Mouse (Mus musculus): Measurements from ENCODE around the gene Tlr5. TPM values are rescaled to one million over a fixed set of nuclear protein-coding genes. Genes with fewer than 3 reads are reported as not detected.

Gene Tlr5
- total and polyA plus RNA-seq, 3 experiments = not detected

DNA sequence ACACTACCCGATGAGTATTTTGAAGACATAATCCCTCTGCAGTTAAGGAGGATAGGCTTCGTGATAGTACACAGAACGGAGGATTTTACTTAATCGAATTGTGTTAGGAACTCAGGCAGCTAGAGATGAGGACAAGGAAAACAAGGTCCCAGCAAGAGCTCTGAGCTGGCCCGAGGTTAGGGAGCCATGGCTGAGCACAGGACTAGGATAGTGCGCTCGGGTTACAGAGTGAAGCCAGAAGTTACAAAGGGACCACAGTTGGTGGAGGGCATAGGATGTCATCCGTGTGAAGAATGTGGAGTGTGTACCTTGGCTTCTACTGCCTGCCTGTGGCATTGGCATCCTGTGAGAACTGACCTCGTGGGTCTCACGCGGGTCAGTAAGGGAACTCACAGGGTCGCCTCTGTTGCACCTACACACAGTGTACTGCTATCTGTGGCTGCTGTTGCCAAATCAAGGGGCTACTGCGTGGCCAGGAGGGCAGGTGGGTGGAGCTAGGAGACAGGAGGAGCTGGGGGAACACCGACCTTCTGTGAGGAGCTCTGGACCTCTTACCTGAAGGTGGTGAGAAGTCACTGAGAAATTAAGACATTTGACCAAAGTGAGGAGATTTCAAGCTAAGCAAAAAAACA, 29.0 kb downstream of the Tlr5 start:
- no peaks in the 10 kb centered on the region for H3K36me3 ChIP-seq (replicated peaks in 1 of 2; ENCODE audit: control insufficient read depth in 1 of 2, insufficient read depth in 1 of 2, low read length in 1 of 2)
- in situ Hi-C loops (cut with MboI; ENCODE audit: low pct_ligation_motif_present, low pct_unique_long_range_greater_than_20kb, low sequenced_read_pairs) (no loop called here), dilution Hi-C loops (cut with MboI; ENCODE audit: extremely low pct_ligation_motif_present, extremely low pct_unique_long_range_greater_than_20kb, low sequenced_read_pairs) (no loop called here)
- H3K4me2 ChIP-seq (ENCODE audit: insufficient read depth, low read depth, poor library complexity, severe bottlenecking) = peak overlapping the region; percentile 62; the same call in 1 of the 2 replicates
- no peak overlapping the region for H3K27ac ChIP-seq (ENCODE audit: insufficient read depth, low read depth)
- DNase-seq (ENCODE audit: extremely low read depth) = no peak
- no peak overlapping the region for H3K9ac ChIP-seq (ENCODE audit: insufficient read depth, low read depth)
- TF ChIP-seq PAX5 (IDR thresholded peaks at IDR 0.05; ENCODE audit: low read length) = no peak
- TF ChIP-seq RCOR1 (conservative IDR thresholded peaks at IDR 0.05; ENCODE audit: low read depth, low read length) = no peak
- no peak for TF ChIP-seq CHD2 (IDR thresholded peaks at IDR 0.05; ENCODE audit: low read length)
- TF ChIP-seq USF2 (conservative IDR thresholded peaks at IDR 0.05; ENCODE audit: low read depth, low read length) = no peak
- TF ChIP-seq USF1 (IDR thresholded peaks at IDR 0.05; ENCODE audit: low read depth, low read length) = no peak
- TF ChIP-seq RAD21 (IDR thresholded peaks at IDR 0.05; ENCODE audit: low read depth, low read length) = no peak
- TF ChIP-seq HCFC1 (IDR thresholded peaks at IDR 0.05; ENCODE audit: low read depth, low read length) = no peak
- TF ChIP-seq ZKSCAN1 (IDR thresholded peaks at IDR 0.05; ENCODE audit: borderline replicate concordance, low read depth, low read length) = no peak
- no peak for TF ChIP-seq TCF12 (IDR thresholded peaks at IDR 0.05; ENCODE audit: low read depth, low read length)
- TF ChIP-seq KAT2A (IDR thresholded peaks at IDR 0.05; ENCODE audit: insufficient replicate concordance, low read length) = no peak
- TF ChIP-seq NELFE (IDR thresholded peaks at IDR 0.05; ENCODE audit: low read depth, low read length) = no peak
- TF ChIP-seq IRF4 (IDR thresholded peaks at IDR 0.05; ENCODE audit: low read depth, low read length) = no peak
- no peak for TF ChIP-seq BHLHE40 (IDR thresholded peaks at IDR 0.05; ENCODE audit: low read depth, low read length)
- no peak for TF ChIP-seq MAX (IDR thresholded peaks at IDR 0.05; ENCODE audit: low read length)
- no peak for TF ChIP-seq GABPA (IDR thresholded peaks at IDR 0.05; ENCODE audit: insufficient replicate concordance, low read depth, low read length)
- TF ChIP-seq UBTF (IDR thresholded peaks at IDR 0.05; ENCODE audit: low read depth, low read length) = no peak
- no peak for TF ChIP-seq CTCF (conservative IDR thresholded peaks at IDR 0.05 in 1 of 2, IDR thresholded peaks at IDR 0.05 in 1 of 2; ENCODE audit: low read depth in 2 of 2, low read length in 2 of 2)
- peaks cover 8% of the 10 kb centered on the region for H3K27me3 ChIP-seq (replicated peaks)
- peaks cover 6 to 9% of the 10 kb centered on the region in 2 experiments for H3K4me1 ChIP-seq (ENCODE audit: control insufficient read depth in 1 of 2, insufficient read depth in 2 of 2)
- no peak overlapping the region for H3K4me3 ChIP-seq (replicated peaks in 1 of 3; ENCODE audit: low read depth in 2 of 3, low read length in 2 of 3, poor library complexity in 1 of 3)
- no peaks in the 10 kb centered on the region for H3K9me3 ChIP-seq (replicated peaks; ENCODE audit: low read length)
- H3K79me2 ChIP-seq (replicated peaks; ENCODE audit: control insufficient read depth, extremely low read depth, insufficient read depth, poor library complexity, severe bottlenecking) = no peaks in the 10 kb centered on the region

- dilution Hi-C loops (cut with MboI; ENCODE audit: extremely low pct_ligation_motif_present, extremely low pct_unique_long_range_greater_than_20kb, low sequenced_read_pairs) (no loop called here), in situ Hi-C loops (cut with MboI; ENCODE audit: low pct_ligation_motif_present, low pct_unique_long_range_greater_than_20kb, low sequenced_read_pairs) (no loop called here)
- no peak overlapping the region for H3K9ac ChIP-seq (ENCODE audit: insufficient read depth, low read depth)
- peaks cover 9% of the 10 kb centered on the region for H3K27me3 ChIP-seq (replicated peaks)
- H3K79me2 ChIP-seq (replicated peaks; ENCODE audit: control insufficient read depth, extremely low read depth, insufficient read depth, poor library complexity, severe bottlenecking) = no peaks in the 10 kb centered on the region
- H3K4me2 ChIP-seq (ENCODE audit: insufficient read depth, low read depth, poor library complexity, severe bottlenecking) = no peak overlapping the region
- TF ChIP-seq MYC (IDR thresholded peaks at IDR 0.05; ENCODE audit: low read depth, low read length) (no peak), GABPA (IDR thresholded peaks at IDR 0.05; ENCODE audit: insufficient replicate concordance, low read depth, low read length) (no peak), ZMIZ1 (IDR thresholded peaks at IDR 0.05; ENCODE audit: low read depth, low read length) (no peak), BHLHE40 (IDR thresholded peaks at IDR 0.05; ENCODE audit: low read depth, low read length) (no peak), NRF1 (IDR thresholded peaks at IDR 0.05; ENCODE audit: low read depth, low read length) (no peak), RCOR1 (conservative IDR thresholded peaks at IDR 0.05; ENCODE audit: low read depth, low read length) (no peak), POLR2A (IDR thresholded peaks at IDR 0.05; ENCODE audit: low read depth, low read length) (no peak), ZNF384 (IDR thresholded peaks at IDR 0.05; ENCODE audit: low read depth, low read length) (no peak), PAX5 (IDR thresholded peaks at IDR 0.05; ENCODE audit: low read length) (no peak), ZKSCAN1 (IDR thresholded peaks at IDR 0.05; ENCODE audit: borderline replicate concordance, low read depth, low read length) (no peak), SIN3A (IDR thresholded peaks at IDR 0.05; ENCODE audit: low read length) (no peak)
- peaks cover 9% of the 10 kb centered on the region in 2 experiments for H3K4me1 ChIP-seq (ENCODE audit: control insufficient read depth in 1 of 2, insufficient read depth in 2 of 2)
- H3K9me3 ChIP-seq (replicated peaks; ENCODE audit: low read length) = no peaks in the 10 kb centered on the region
- no peak overlapping the region for H3K27ac ChIP-seq (ENCODE audit: insufficient read depth, low read depth)
- DNase-seq (ENCODE audit: extremely low read depth) = no peak
- no peak overlapping the region for H3K4me3 ChIP-seq (replicated peaks in 1 of 3; ENCODE audit: low read depth in 2 of 3, low read length in 2 of 3, poor library complexity in 1 of 3)
- H3K36me3 ChIP-seq (replicated peaks in 1 of 2; ENCODE audit: control insufficient read depth in 1 of 2, insufficient read depth in 1 of 2, low read length in 1 of 2) = no peaks in the 10 kb centered on the region
Measured at GRCm38 (mm10) chr1:182986243-182986642, 31.7 kb downstream of the Tlr5 start.

Measured in CH12.LX (cell line).